Mouse (Mus musculus): ENCODE data around the gene Mtus2. TPM values are rescaled to one million over a fixed set of nuclear protein-coding genes. Genes with fewer than 3 reads are reported as not detected.

Mtus2 gene
- total and polyA plus RNA-seq, 3 experiments, result 0.03 to 0.13 TPM; not detected in 1

GRCm38 (mm10) chr5:147976001-147976400 is 18.9 kb downstream of the Mtus2 start:
- Histone ChIP-seq H3K4me1 (ENCODE audit: control insufficient read depth in 1 of 2, insufficient read depth in 2 of 2) (no peaks in the 10 kb centered on the region), H3K4me3 (replicated peaks in 1 of 3; ENCODE audit: low read depth in 2 of 3, low read length in 2 of 3, poor library complexity in 1 of 3) (no peak overlapping the region), H3K36me3 (replicated peaks in 1 of 2; ENCODE audit: control insufficient read depth in 1 of 2, insufficient read depth in 1 of 2, low read length in 1 of 2) (no peaks in the 10 kb centered on the region), H3K79me2 (replicated peaks; ENCODE audit: control insufficient read depth, extremely low read depth, insufficient read depth, poor library complexity, severe bottlenecking) (no peaks in the 10 kb centered on the region), H3K4me2 (ENCODE audit: insufficient read depth, low read depth, poor library complexity, severe bottlenecking) (no peak overlapping the region), H3K9ac (ENCODE audit: insufficient read depth, low read depth) (no peak overlapping the region), H3K27ac (ENCODE audit: insufficient read depth, low read depth) (no peak overlapping the region), H3K27me3 (replicated peaks) (no peaks in the 10 kb centered on the region), H3K9me3 (replicated peaks; ENCODE audit: low read length) (peaks cover 46% of the 10 kb centered on the region)
- DNase-seq (ENCODE audit: extremely low read depth), result no peak
- TF ChIP-seq NELFE (IDR thresholded peaks at IDR 0.05; ENCODE audit: low read depth, low read length) (no peak), JUND (conservative IDR thresholded peaks at IDR 0.05; ENCODE audit: low read depth, low read length) (no peak), ZC3H11A (IDR thresholded peaks at IDR 0.05; ENCODE audit: low read depth, low read length) (no peak), PAX5 (IDR thresholded peaks at IDR 0.05; ENCODE audit: low read length) (no peak), UBTF (IDR thresholded peaks at IDR 0.05; ENCODE audit: low read depth, low read length) (no peak), MAFK (IDR thresholded peaks at IDR 0.05; ENCODE audit: insufficient replicate concordance, low read length) (no peak), SMC3 (IDR thresholded peaks at IDR 0.05; ENCODE audit: low read depth, low read length) (no peak), MXI1 (IDR thresholded peaks at IDR 0.05; ENCODE audit: low read depth, low read length) (no peak), TBP (conservative IDR thresholded peaks at IDR 0.05; ENCODE audit: low read depth, low read length) (no peak), IRF4 (IDR thresholded peaks at IDR 0.05; ENCODE audit: low read depth, low read length) (no peak), MAZ (IDR thresholded peaks at IDR 0.05; ENCODE audit: low read depth, low read length) (no peak), ZMIZ1 (IDR thresholded peaks at IDR 0.05; ENCODE audit: low read depth, low read length) (no peak), E2F4 (IDR thresholded peaks at IDR 0.05; ENCODE audit: insufficient replicate concordance, low read depth, low read length) (no peak), NRF1 (IDR thresholded peaks at IDR 0.05; ENCODE audit: low read depth, low read length) (no peak), POLR2A (IDR thresholded peaks at IDR 0.05; ENCODE audit: low read depth, low read length) (no peak)
- dilution Hi-C loops (cut with MboI; ENCODE audit: extremely low pct_ligation_motif_present, extremely low pct_unique_long_range_greater_than_20kb, low sequenced_read_pairs), result no loop called here
- in situ Hi-C loops (cut with MboI; ENCODE audit: low pct_ligation_motif_present, low pct_unique_long_range_greater_than_20kb, low sequenced_read_pairs), result no loop called here

DNA sequence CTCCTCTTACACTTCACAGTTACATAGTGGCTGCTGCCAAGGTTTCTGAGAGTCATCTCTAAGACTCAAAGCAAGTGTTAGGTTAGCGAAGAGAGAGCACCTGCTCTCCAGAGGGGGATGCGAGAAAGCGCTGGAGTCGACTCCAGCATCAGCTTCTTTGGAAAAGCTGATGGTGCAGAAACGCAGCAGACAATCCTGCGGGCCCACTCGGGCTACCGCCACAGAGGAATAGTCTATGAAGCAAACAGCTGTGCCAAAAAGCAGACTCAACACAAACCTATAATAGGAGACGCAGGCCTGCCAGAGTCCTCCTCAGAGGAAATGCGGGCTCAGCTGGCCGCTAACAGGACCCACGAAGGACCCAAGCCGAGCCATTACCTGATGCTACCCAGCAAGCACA is 23.5 kb downstream of the Mtus2 start:
- H3K4me1 ChIP-seq (ENCODE audit: control insufficient read depth in 1 of 2, insufficient read depth in 2 of 2), result no peaks in the 10 kb centered on the region
- TF ChIP-seq POLR2AphosphoS2 (IDR thresholded peaks at IDR 0.05; ENCODE audit: low read depth, low read length) (no peak), JUND (conservative IDR thresholded peaks at IDR 0.05; ENCODE audit: low read depth, low read length) (no peak), POLR2A (IDR thresholded peaks at IDR 0.05; ENCODE audit: low read depth, low read length) (no peak), MYC (IDR thresholded peaks at IDR 0.05; ENCODE audit: low read depth, low read length) (no peak), HCFC1 (IDR thresholded peaks at IDR 0.05; ENCODE audit: low read depth, low read length) (no peak), JUN (IDR thresholded peaks at IDR 0.05; ENCODE audit: insufficient read depth, low read depth, low read length) (no peak), ZMIZ1 (IDR thresholded peaks at IDR 0.05; ENCODE audit: low read depth, low read length) (no peak), CTCF (conservative IDR thresholded peaks at IDR 0.05 in 1 of 2, IDR thresholded peaks at IDR 0.05 in 1 of 2; ENCODE audit: low read depth in 2 of 2, low read length in 2 of 2) (no peak)
- H3K27ac ChIP-seq (ENCODE audit: insufficient read depth, low read depth), result no peak overlapping the region
- no peaks in the 10 kb centered on the region for H3K79me2 ChIP-seq (replicated peaks; ENCODE audit: control insufficient read depth, extremely low read depth, insufficient read depth, poor library complexity, severe bottlenecking)
- H3K9ac ChIP-seq (ENCODE audit: insufficient read depth, low read depth), result no peak overlapping the region
- no peak overlapping the region for H3K4me3 ChIP-seq (replicated peaks in 1 of 3; ENCODE audit: low read depth in 2 of 3, low read length in 2 of 3, poor library complexity in 1 of 3)
- dilution Hi-C loops (cut with MboI; ENCODE audit: extremely low pct_ligation_motif_present, extremely low pct_unique_long_range_greater_than_20kb, low sequenced_read_pairs), result no loop called here
- in situ Hi-C loops (cut with MboI; ENCODE audit: low pct_ligation_motif_present, low pct_unique_long_range_greater_than_20kb, low sequenced_read_pairs), result no loop called here
- peaks cover 45% of the 10 kb centered on the region for H3K9me3 ChIP-seq (replicated peaks; ENCODE audit: low read length)
- no peak overlapping the region for H3K4me2 ChIP-seq (ENCODE audit: insufficient read depth, low read depth, poor library complexity, severe bottlenecking)
- no peaks in the 10 kb centered on the region for H3K36me3 ChIP-seq (replicated peaks in 1 of 2; ENCODE audit: control insufficient read depth in 1 of 2, insufficient read depth in 1 of 2, low read length in 1 of 2)
- DNase-seq (ENCODE audit: extremely low read depth), result no peak
- no peaks in the 10 kb centered on the region for H3K27me3 ChIP-seq (replicated peaks)

Data from CH12.LX (cell line).